Mouse (Mus musculus) hindbrain, embryonic 13.5 days (tissue): ENCODE measurements around the gene Atic. TPM values are rescaled to one million over a fixed set of nuclear protein-coding genes. Genes with fewer than 3 reads are reported as not detected.
A peak's percentile ranks its signal among the peaks of the same experiment; 100 is the strongest.

Experiments used
- ATAC-seq: fragments of 200-750 bp; cut with Nextera tagmentation; 2 replicates; pipeline ENCODE4 v1.8.0; 2017; ENCODE audit warnings: moderate TSS enrichment; ENCODE audit not compliant: low FRiP score
- H3K27ac ChIP-seq: fragments of 300-500 bp; sonication (generic); 2 replicates; pipeline ENCODE4 v1.5.1; 2015; ENCODE audit warnings: inconsistent platforms, mild to moderate bottlenecking, moderate library complexity
- H3K27me3 ChIP-seq: fragments of 300-500 bp; sonication (generic); 2 replicates; pipeline ENCODE4 v1.6.1; 2015; ENCODE audit warnings: mild to moderate bottlenecking, inconsistent platforms
- H3K36me3 ChIP-seq: fragments of 300-500 bp; sonication (generic); 2 replicates; pipeline ENCODE4 v1.6.1; 2015; ENCODE audit warnings: mild to moderate bottlenecking, inconsistent platforms
- H3K4me1 ChIP-seq: fragments of 300-500 bp; sonication (generic); replicated peaks from 2 replicates; pipeline ENCODE4 v1.6.1; 2015; ENCODE audit warnings: inconsistent platforms
- H3K4me2 ChIP-seq: fragments of 300-500 bp; sonication (generic); 2 replicates; pipeline ENCODE4 v1.6.1; 2015; ENCODE audit warnings: inconsistent platforms, mild to moderate bottlenecking, moderate library complexity
- H3K4me3 ChIP-seq: fragments of 300-500 bp; sonication (generic); 2 replicates; pipeline ENCODE4 v1.5.1; 2015; ENCODE audit warnings: mild to moderate bottlenecking, inconsistent platforms
- H3K9ac ChIP-seq: fragments of 300-500 bp; sonication (generic); 2 replicates; pipeline ENCODE4 v1.6.1; 2015; ENCODE audit warnings: mild to moderate bottlenecking, inconsistent platforms
- H3K9me3 ChIP-seq: fragments of 300-500 bp; sonication (generic); 2 replicates; pipeline ENCODE4 v1.6.1; 2016; ENCODE audit warnings: inconsistent platforms
- WGBS: fragments of 180-500 bp; shearing (Covaris S2); methylation state at CpG from one replicate; pipeline ENCODE4 v1.1.7; 2015; 5-methylcytosine and 5-hydroxymethylcytosine counted together
- polyA plus RNA-seq: library from polyadenylated mRNA; unstranded; fragments of >200 nt; fragmentation: Nextera tagmentation; extraction: Ambion mirVana; gene quantifications from 2 replicates; pipeline ENCODE4 v1.2.1, GENCODE M21; 2015

The Atic gene
- polyA plus RNA-seq = 31.6 and 34.2 TPM in 2 replicates

- H3K9me3 ChIP-seq = no peaks in the 10 kb centered on the region
- H3K9ac ChIP-seq = peak within 1 kb of the TSS; percentile 85
- H3K4me2 ChIP-seq = peak within 1 kb of the TSS; percentile 89
- H3K27ac ChIP-seq = peak within 1 kb of the TSS; percentile 75
- H3K4me3 ChIP-seq = peak within 1 kb of the TSS; percentile 64
- under 1% methylated on average over 54 of the region's 55 CpGs for WGBS
- peaks cover 25% of the 10 kb centered on the region for H3K36me3 ChIP-seq
- H3K27me3 ChIP-seq = no peaks in the 10 kb centered on the region
- H3K4me1 ChIP-seq = peaks cover 15% of the 10 kb centered on the region
- peak; percentile 99 for ATAC-seq
Observed at GRCm38 (mm10) chr1:71556688-71557612, at the start of gene Atic. TSS of gene Atic (plus strand) at chr1:71557150.

GRCm38 (mm10) chr1:71507251-71507650 lies 49.7 kb upstream of the Atic start:
- WGBS = 2% methylated on average over 9 of the region's 9 CpGs
- H3K27me3 ChIP-seq = no peaks in the 10 kb centered on the region
- no peak overlapping the region for H3K4me3 ChIP-seq
- peaks cover 12% of the 10 kb centered on the region for H3K4me1 ChIP-seq
- peak overlapping the region; percentile 79 for H3K27ac ChIP-seq
- peak overlapping the region; percentile 29 for H3K4me2 ChIP-seq
- no peaks in the 10 kb centered on the region for H3K9me3 ChIP-seq
- ATAC-seq = peak; percentile 89
- H3K36me3 ChIP-seq = no peaks in the 10 kb centered on the region
- H3K9ac ChIP-seq = no peak overlapping the region

- Histone ChIP-seq H3K27me3 (no peaks in the 10 kb centered on the region; the same call in 1 of the 2 replicates), H3K9ac (no peak overlapping the region), H3K36me3 (no peaks in the 10 kb centered on the region), H3K4me2 (no peak overlapping the region), H3K4me1 (no peaks in the 10 kb centered on the region), H3K4me3 (no peak overlapping the region), H3K9me3 (0 out of 2 replicates have a peak, but pooled peaks cover 6% of the 10 kb centered on the region), H3K27ac (no peak overlapping the region)
- ATAC-seq = no peak
- 84% methylated on average over 4 of the region's 4 CpGs for WGBS
Observed at GRCm38 (mm10) chr1:71515041-71515440, 41.9 kb upstream of the Atic start.

GRCm38 (mm10) chr1:71528808-71529648 lies 27.9 kb upstream of the Atic start:
- H3K4me2 ChIP-seq = no peak overlapping the region
- H3K9me3 ChIP-seq = no peaks in the 10 kb centered on the region
- H3K9ac ChIP-seq = no peak overlapping the region
- H3K4me1 ChIP-seq = no peaks in the 10 kb centered on the region
- no peak for ATAC-seq
- no peaks in the 10 kb centered on the region for H3K36me3 ChIP-seq
- no peak overlapping the region for H3K27ac ChIP-seq
- no peak overlapping the region for H3K4me3 ChIP-seq
- WGBS = 90% methylated on average over 18 of the region's 18 CpGs
- H3K27me3 ChIP-seq = no peaks in the 10 kb centered on the region

- no peak for ATAC-seq
Observed at GRCm38 (mm10) chr1:71530779-71531178, 26.2 kb upstream of the Atic start.

GRCm38 (mm10) chr1:71531653-71532052 lies 25.3 kb upstream of the Atic start:
- ATAC-seq = no peak
- H3K9me3 ChIP-seq = no peaks in the 10 kb centered on the region
- no peaks in the 10 kb centered on the region for H3K36me3 ChIP-seq
- no peak overlapping the region for H3K4me3 ChIP-seq
- no peak overlapping the region for H3K9ac ChIP-seq
- no peaks in the 10 kb centered on the region for H3K27me3 ChIP-seq
- WGBS = 25% methylated on average over 7 of the region's 7 CpGs
- no peak overlapping the region for H3K27ac ChIP-seq
- H3K4me2 ChIP-seq = no peak overlapping the region
- no peaks in the 10 kb centered on the region for H3K4me1 ChIP-seq

More at GRCm38 (mm10) chr1:71530779-71531178, 26.2 kb upstream of the Atic start:
- Histone ChIP-seq H3K36me3 (no peaks in the 10 kb centered on the region), H3K4me2 (no peak overlapping the region), H3K4me1 (no peaks in the 10 kb centered on the region), H3K27me3 (no peaks in the 10 kb centered on the region), H3K27ac (no peak overlapping the region), H3K4me3 (no peak overlapping the region), H3K9ac (no peak overlapping the region), H3K9me3 (no peaks in the 10 kb centered on the region)
- WGBS = 80% methylated on average over 2 of the region's 2 CpGs

GRCm38 (mm10) chr1:71539641-71540040 lies 17.3 kb upstream of the Atic start:
- Histone ChIP-seq H3K9ac (no peak overlapping the region), H3K27ac (no peak overlapping the region), H3K9me3 (no peaks in the 10 kb centered on the region), H3K4me3 (no peak overlapping the region), H3K27me3 (no peaks in the 10 kb centered on the region), H3K36me3 (no peaks in the 10 kb centered on the region), H3K4me1 (no peaks in the 10 kb centered on the region), H3K4me2 (no peak overlapping the region)
- WGBS = 88% methylated on average over 4 of the region's 4 CpGs
- ATAC-seq = no peak

- no peak overlapping the region for H3K27ac ChIP-seq
- 73% methylated on average over 3 of the region's 3 CpGs for WGBS
- no peaks in the 10 kb centered on the region for H3K4me1 ChIP-seq
- no peaks in the 10 kb centered on the region for H3K36me3 ChIP-seq
- H3K4me2 ChIP-seq = no peak overlapping the region
- no peak overlapping the region for H3K4me3 ChIP-seq
- H3K27me3 ChIP-seq = no peaks in the 10 kb centered on the region
- H3K9me3 ChIP-seq = no peaks in the 10 kb centered on the region
- no peak overlapping the region for H3K9ac ChIP-seq
- no peak for ATAC-seq
Observed at GRCm38 (mm10) chr1:71540437-71540836, 16.5 kb upstream of the Atic start.

GRCm38 (mm10) chr1:71550626-71551195 lies 6.2 kb upstream of the Atic start:
- Histone ChIP-seq H3K4me2 (no peak overlapping the region), H3K27me3 (no peaks in the 10 kb centered on the region), H3K4me3 (no peak overlapping the region), H3K27ac (no peak overlapping the region), H3K9me3 (no peaks in the 10 kb centered on the region), H3K9ac (no peak overlapping the region), H3K36me3 (no peaks in the 10 kb centered on the region), H3K4me1 (no peaks in the 10 kb centered on the region)
- no peak for ATAC-seq
- WGBS = 81% methylated on average over 10 of the region's 10 CpGs

GRCm38 (mm10) chr1:71560626-71561025 lies 3.7 kb downstream of the Atic start:
- Histone ChIP-seq H3K27ac (no peak overlapping the region), H3K4me1 (peaks cover 15% of the 10 kb centered on the region), H3K4me2 (no peak overlapping the region), H3K9ac (no peak overlapping the region), H3K9me3 (no peaks in the 10 kb centered on the region), H3K36me3 (peaks cover 49% of the 10 kb centered on the region), H3K27me3 (no peaks in the 10 kb centered on the region), H3K4me3 (no peak overlapping the region)
- ATAC-seq = no peak
- 100% methylated on average over 4 of the region's 4 CpGs for WGBS

GRCm38 (mm10) chr1:71564291-71564690 lies 7.3 kb downstream of the Atic start:
- no peak for ATAC-seq
- Histone ChIP-seq H3K9me3 (no peaks in the 10 kb centered on the region), H3K4me3 (no peak overlapping the region), H3K4me1 (no peaks in the 10 kb centered on the region), H3K9ac (no peak overlapping the region), H3K27ac (no peak overlapping the region), H3K36me3 (peaks cover 78% of the 10 kb centered on the region), H3K4me2 (no peak overlapping the region), H3K27me3 (no peaks in the 10 kb centered on the region)
- WGBS = 97% methylated on average over 7 of the region's 7 CpGs
